Mouse (Mus musculus): Measurements from ENCODE around the gene Prkar2a.

Gene Prkar2a

DNA sequence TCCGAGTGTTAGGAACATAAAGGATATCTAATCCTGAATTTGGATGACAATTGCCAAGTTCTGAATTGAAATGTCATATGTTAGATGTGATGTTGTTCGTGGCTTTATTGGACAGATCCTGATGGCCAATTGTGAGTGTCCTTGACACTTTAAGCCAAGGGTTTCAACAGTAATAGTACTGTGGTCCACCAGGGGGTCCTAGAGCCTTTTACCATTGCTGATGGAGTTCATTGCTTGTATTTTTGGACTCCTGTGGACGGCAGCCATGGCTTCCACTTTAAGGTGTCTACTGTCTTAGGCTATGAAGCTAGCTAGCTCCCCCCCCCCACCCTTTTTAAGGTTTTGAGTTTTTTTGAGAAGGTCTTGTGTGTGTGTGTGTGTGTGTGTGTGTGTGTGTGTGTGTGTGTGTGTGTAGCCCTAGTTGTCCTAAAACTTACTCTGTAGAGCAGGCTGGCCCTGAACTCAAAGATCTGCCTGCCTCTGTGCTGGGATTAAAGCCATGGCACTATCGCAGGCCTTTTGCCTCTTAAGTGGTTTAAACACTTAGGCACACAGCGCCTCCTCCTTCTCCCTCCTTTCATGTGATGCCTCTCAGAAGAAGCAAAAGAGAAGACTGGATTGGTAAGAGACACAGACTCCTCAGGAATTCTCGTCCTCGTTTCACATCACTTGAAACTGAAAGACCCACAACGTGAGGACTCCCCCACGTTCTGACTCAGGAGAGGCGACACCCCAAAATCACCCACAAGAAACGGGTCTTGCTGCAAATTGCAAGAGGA lies 63.2 kb downstream of the Prkar2a start:
- no peak for DNase-seq (ENCODE audit: low spot score)

DNA sequence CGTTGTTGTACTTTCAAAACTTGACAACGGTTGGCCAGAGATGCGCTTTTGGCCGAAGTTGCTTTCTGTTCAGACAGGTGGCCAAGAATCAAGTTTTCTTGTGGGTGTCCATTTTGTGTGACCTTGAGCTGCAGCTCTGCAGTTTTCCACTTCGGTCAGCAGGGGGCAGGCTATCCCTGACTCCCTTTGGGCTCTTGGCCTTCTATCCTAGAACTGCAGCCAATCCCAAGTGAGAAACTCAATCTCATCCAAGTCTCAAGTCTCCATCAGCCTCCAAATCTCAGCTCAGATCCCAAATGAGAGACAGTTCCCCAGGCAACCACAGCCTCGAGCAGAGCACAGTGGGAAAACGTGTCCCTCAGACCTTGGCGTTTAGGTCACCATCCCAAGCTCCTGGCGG lies 64.2 kb downstream of the Prkar2a start:
- DNase-seq (ENCODE audit: low spot score): peak; percentile 57

DNA sequence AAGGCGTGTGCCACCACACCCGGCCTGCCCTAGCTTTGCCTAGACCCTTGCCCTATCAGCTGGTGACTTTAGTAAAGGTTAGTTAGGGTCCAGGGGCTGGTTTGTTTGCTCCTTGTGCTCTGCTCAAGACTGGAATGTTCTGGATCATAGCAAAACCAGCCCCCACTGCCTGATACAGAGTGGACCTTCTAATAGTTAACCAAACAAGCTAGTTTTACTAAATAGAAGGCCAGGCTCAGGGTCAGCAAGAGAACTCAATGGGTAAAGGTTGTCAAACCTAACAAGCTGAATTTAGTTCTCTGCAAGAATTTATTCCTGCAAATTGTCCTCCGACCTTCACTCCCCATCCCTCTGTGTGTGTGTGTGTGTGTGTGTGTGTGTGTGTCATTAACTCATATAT lies 64.9 kb downstream of the Prkar2a start:
- DNase-seq (ENCODE audit: low spot score): no peak

DNA sequence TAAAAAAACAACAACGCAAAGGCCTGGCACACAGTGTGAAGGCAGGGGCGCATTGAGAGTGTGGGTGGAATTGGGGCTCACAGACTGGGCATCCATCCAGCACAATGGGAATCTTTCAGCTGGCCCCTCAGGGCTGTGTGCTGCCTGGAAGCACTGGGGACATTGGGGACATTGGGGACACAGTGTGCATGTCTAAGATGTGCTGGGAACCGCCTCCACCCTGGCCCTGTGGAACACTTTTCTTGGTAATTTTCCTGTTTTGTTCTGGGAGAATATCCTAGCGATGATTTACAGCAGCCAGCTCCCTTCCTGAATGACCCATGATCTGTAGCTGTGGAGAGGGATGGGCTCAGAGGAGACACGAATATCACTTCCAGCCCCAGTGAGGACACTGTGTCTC lies 65.3 kb downstream of the Prkar2a start:
- no peak for DNase-seq (ENCODE audit: low spot score)

DNA sequence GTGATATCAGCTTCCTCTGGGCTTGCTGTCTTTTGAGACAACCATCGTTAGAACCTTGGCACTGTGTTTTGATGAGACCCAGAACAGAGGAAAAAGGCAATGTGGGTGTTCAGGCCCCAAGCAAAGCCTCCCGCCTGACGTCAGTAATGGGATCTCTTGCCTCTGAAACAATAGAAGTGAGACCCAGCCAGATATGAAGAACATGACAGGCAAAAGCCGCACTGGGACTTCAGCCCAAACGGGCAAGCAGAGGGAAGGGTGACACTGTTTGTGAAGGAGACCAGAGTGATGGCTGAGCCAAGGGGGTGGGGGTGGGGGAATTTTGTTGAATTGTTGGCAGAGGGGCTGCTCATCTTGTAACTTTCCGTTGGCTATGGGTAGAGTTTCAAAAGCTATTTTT lies 68.3 kb downstream of the Prkar2a start:
- peak; percentile 34 for DNase-seq (ENCODE audit: low spot score)

DNA sequence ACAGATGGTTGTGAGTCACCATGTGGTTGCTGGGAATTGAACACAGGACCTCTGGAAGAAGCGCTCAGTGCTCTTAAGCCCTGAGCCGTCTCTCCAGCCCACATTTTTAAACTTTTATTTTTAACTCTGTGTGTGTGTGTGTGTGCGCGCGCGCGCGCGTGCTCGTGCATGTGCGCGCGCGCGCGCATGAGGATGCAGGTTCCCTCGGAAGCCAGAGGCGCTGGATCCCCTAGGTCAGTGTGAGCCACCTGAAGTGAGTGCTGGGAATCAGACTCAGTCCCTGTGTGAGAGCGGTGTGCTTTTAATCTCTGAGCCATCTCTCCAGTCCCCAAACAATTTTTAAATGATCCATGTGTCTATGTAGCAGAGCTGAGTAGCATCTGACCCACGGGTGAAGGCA lies 70.0 kb downstream of the Prkar2a start:
- no peak for DNase-seq (ENCODE audit: low spot score)

DNA sequence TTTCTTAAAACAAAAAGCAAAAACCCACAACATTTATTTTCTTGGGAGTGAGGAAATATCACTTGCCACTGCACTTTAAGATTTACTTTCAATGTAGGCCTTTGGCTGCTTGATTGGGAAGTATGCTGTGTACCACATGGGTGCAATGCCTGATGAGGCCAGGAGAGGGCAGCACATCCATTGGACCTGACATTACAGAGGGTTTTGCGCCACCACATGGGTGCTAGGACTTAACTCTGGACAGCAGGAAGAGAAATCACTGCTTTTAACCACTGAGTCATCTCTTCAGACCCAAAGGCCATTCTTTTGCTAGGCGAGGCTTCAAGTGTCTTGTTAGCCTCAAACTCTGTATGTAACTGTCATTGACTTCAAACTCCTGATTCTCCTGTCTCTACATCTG lies 70.7 kb downstream of the Prkar2a start:
- DNase-seq (ENCODE audit: low spot score): peak; percentile 34

DNA sequence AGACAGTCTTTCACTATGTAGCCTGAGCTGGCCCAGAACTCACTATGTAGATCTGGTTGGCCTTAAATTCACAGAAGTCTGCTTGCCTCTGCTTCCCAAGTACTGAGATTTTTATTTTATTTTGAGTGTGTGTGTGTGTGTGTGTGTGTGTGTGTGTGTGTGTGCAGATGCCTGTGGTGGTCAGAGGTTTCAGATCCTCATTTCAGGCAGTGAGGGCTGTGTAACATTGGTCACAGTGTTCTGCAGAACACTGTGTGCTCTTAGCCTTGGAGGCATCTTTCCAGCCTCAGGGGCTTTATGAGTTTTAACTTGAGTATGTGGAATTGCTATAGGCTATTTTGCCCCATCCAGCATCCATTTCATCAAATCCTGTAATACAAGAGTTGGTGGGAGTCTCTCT lies 72.4 kb downstream of the Prkar2a start:
- DNase-seq (ENCODE audit: low spot score): no peak

DNA sequence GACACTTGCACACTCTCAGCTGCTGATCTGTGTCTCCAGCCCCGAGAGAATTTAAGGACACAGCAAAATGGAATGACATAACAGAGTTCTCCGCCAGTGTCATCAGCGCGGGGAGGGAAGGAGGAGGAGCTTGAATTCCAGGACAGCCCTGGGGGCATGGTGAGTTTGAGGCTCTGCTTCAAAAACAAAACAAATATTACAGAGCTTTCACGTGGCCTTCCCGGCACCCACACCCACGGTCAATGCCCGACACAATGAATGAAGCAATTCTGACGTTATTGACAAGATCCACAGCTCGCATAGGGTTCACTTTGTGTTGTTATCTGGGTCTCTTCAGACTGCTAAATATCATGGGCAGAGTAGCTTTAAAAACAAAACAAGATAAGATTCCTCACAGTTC lies 75.9 kb downstream of the Prkar2a start:
- no peak for DNase-seq (ENCODE audit: low spot score)

DNA sequence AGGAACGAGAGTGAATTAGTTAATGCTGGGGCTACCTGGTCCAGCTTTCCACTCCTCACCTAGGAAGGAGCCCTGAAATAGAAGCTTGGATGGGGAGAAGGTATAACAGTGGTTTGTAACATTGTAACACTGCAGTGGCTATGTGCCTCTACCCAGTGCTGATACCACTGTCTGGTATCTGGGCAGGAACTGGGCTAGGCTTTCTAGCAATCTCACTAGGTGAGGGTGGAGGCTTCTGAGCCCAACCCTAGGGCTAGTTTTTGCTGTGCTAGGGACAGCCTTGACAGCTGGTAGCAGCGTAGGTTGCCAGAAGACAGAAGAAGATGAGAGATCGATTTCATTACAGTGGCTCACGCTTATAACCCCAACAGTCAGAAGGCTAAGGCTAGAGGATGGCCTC lies 87.5 kb downstream of the Prkar2a start:
- DNase-seq (ENCODE audit: low spot score): no peak

DNA sequence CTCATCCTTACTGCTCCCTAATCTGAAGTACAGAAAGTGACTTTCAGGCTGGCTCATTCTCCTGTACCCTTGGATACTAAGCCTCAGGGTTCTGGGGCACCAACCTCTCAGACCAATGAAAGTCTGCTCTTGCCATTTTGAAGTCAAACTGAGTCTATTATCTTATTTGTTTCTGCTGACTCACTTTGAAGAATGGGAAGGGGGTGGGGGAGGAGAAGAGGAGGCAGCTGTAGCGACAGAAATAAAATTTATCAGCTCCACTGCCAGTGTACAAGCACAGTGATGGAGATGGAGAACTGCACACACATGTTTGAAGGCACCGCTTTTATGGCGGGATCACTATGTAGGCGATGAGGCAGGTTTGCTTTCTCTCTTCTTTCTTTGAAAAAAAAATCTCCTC lies 88.2 kb downstream of the Prkar2a start:
- no peak for DNase-seq (ENCODE audit: low spot score)

DNA sequence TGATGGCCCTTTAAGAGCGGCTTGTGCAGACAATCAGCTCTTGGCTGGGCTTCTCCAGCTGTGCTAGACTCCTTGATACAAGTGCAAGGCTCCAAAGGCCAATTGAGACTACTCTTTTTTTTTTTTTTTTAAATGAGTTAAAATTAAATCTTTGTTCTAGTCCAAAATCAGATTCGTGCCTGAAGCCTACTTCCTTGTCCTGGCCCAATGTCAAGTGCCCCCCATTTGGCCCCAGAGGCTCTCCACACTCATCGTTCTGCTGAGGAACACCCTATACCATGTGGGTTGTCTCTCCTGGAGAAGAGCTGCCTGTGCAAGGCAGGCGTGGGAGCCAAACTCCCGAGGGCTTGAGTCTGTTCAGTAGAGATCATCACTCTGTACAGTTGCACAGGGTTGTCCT lies 91.8 kb downstream of the Prkar2a start:
- DNase-seq (ENCODE audit: low spot score): no peak

DNA sequence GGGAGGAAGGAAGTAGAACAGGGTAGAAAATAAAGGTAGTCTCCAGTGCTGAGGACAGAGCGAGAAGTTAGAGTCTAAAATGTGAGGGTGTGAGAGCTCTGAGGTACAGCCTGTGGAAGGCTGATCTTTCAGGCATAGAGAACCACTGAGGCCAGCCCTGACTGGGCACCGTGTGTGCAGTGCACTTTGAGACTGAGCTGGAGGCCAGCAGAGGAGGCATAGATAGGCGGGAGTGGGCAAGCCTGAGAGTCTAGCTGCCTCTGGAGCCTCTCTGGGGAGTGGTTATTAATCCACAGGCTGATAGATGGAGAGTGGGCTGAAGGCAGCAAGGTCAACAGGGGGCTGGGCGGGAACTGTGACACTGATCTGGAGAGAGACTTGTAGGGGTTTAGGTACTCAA lies 92.8 kb downstream of the Prkar2a start:
- DNase-seq (ENCODE audit: low spot score): no peak

DNA sequence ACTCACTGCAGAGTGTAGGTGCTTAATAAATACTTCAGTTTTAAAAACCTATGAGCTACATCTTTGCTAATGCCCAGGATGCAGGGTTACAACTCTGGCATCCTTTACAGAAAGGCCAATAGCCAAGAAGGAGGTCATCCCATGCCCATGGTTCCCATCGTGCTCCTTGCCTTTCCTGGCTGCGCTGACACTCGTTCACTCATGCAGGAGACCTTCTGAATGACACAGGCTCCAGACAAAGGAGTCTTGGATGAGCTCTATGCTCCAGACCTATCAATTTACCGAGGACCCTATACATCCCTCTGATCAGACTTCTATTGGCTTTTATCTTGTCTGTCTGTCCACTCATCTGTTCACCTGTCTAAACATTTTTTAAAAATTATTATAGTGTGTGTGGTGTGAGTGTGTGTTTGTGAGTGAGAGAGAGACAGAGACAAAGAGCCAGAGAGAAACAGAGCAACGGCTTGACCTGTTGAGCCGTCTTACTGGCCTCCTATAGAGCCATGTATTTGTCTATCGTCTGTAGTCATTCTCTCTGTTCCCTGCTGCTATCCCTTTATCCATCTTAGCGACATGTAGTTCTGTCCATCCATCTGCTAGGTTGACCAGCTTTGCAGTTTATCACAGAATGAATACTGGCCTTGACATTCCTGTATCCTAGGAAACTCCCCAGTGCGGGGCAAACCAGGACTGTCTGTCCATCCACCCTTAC lies 93.9 kb downstream of the Prkar2a start:
- no peak for DNase-seq (ENCODE audit: low spot score)

DNA sequence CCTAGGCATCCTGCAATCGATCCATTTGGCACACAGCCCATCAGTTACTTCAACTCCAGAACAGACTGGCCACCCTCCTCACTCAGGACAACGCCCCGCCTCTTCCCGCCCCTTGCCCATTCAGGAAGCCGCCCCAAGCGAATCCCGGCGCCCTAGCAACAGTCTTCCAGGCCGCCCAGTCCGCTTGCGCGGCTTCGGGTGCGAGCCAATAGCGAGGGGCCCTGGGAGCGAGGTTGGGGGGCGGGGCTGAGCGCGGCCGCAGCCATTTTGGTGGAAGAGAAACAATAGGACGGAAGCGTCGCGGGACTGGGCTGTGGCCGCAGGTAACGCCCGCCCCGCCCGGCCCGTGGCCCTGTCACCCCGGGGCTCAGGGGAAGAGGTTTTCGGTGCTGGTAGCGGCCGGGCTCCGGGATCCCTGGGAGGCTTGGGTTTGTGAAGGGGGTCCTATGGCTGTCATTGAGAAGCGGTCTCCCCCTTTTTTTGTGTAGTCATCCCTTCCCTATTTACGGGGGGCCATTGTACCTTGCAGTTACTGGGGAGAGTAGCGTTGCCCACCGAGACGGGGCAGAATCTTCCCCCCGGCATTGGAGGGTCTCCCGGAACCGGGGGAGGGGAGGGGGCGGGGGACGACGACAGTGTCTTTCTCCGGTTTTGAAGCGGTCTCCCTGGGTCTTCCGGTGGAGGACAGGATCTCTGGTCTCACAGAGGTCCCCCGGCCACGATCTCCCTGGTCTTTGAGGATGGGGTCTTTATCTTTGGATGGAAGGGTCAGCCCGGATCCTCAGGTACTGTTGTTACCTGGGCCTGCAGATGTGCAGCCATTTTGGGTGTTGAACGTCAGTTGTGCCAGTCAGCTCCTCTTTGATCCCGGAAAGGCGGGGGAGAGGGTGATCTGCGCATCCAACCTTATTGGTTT lies 94.7 kb downstream of the Prkar2a start, which contains the start of gene Ip6k2:
Ip6k2 (plus strand) TSS at position 249 of the 916 bp plus-strand sequence.
- peak; percentile 98 for DNase-seq (ENCODE audit: low spot score)

DNA sequence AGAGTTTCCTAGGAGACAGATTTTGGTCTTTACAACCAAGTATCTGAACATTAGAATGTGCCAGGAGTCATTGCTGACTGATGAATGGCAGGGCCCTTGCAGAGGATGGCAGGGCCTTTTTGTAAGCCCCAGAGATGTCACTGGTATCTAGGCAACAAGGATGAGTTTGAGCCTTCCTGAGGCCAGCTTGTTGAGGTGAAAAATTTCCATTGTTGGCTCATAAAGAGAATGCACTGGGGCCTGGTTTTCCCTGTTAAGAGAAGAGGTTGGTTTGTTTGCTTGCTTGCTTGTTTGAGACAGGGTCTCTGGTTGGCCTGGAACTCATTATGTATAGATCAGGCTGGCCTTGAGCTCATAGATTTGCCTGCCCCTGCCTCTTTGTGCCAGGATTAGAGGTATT lies 96.3 kb downstream of the Prkar2a start:
- DNase-seq (ENCODE audit: low spot score): peak; percentile 67

DNA sequence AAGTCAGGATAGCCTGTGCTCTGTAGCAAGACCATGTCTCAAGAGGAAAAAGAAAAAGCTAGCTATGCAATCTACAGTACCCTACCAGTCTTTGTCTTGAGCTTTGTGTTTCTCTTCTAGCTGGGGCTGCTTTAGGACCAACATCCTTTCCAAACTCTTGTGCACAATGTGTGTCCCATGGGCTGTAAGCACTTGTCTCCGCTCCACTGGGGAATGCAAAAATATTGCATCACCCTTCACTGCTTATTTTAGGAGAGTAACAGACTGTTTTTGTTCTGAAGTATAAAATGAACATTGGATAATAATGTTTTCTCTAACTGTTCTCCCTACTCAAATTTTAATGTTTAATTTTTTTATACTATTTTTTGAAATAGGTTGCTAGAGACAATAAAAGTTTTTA lies 97.4 kb downstream of the Prkar2a start:
- DNase-seq (ENCODE audit: low spot score): no peak

DNA sequence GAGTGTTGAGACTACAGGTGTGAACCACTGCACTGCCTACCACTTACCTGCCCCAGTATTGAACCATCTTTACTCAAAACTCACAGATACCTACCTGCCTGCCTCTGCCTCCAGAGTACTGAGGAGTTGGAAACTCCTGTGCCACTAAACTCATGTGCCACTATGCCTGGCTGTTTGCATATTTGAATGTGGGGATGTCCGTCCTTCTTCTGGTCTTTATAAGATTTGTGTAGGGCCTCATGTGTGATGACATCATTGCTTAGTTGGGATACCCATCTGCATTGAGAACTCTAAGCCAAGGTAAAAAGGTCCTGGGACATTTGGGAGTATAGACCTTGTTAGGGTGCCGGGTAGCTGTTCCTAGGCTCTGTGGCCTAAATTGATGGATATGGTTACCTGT lies 98.0 kb downstream of the Prkar2a start:
- no peak for DNase-seq (ENCODE audit: low spot score)

DNA sequence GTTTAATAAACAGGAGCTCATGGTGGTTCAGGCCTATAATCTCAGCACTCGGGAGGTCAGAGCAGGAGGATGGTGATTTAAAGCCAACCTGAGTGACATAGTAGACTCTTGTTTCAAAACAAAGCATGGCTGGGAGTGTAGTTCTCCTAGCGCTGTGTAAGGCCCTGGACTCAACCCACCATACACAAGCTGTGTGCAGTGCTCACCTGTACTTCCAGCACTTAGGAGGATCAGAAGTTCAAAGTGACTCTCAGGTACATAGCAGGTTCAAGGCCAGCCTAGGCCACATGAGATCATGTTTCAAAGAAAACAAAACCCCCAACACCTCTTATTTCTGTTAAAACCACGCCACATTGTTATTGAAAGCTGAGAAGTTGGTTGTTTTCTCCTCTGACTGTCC lies 99.6 kb downstream of the Prkar2a start:
- no peak for DNase-seq (ENCODE audit: low spot score)

DNA sequence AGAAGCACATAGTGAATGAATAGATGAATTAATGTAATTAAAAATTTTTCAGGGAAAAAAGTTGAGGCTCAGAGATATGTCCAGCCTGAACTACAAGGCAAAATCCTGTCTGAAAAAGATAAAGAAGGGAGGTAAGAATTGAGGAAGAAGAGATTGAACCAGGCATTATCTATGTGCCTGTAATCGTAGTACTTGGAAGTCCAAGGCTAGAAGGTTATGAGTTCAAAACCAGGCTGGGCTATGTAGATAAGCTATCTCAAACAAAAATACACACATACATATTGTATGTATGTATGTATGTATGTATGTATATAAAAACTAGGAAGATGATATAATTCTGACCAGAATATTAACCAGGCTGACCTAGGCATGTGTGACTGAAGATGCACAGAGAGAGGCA lies 103.2 kb downstream of the Prkar2a start:
- DNase-seq (ENCODE audit: low spot score): no peak

DNA sequence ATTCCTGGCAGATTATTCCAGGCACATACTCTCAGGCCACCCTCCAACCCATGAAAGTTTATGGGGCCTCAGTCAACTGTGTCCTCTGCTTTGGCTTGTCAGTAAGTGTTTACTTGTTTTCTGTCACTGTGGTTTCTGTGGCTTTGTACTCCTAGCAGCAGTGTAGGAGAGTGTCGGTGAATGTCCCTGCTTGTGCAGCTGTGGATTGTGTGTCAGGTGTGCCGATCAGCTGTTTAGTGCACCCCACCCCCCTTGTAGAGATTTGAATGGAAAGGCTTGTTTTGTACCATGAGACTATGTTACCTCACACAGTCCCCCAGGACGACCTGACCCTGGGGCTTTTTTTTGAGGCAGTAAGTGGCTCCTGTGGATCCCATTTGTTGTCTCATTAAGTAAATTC lies 103.6 kb downstream of the Prkar2a start:
- DNase-seq (ENCODE audit: low spot score): no peak

DNA sequence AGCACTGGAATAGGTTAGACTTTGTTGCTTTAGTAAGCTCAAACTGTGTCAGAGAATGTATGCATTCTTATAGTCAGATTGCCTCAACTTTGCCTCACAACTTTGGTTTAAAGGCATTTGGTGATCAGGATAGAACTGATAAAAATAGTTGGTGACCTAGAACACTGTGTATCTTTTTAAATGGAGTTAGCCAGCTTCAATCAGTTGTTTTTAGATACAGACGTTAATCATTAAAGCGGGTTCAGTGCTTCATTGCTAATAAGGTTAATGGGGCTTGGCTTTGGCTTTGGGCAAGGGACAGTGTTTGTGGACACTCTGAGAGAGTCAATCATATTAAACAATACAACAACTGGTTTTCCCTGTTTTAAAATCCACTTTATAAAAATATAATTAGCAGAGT lies 106.2 kb downstream of the Prkar2a start:
- DNase-seq (ENCODE audit: low spot score): no peak

DNA sequence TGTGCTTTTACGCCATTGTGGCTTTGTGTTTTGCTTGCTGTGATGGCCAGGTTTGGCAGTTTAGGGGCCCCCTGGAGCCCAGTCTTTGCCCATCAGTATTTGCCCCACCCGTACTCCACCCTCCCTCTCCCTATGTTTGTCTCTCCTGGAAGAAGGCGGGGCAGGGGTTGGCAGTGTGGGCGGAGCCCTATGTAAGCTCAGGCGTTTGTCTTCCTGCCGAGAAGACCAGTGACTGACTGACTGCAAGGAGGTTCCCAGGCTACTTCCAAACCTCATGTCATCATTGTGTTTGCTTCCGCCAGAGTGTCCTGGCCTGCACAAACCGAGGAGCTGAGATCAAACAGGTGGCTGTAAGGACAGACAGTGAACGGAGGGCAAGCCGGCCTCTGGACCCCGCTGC lies 106.6 kb downstream of the Prkar2a start:
- peak; percentile 51 for DNase-seq (ENCODE audit: low spot score)

All from MN1 (cell line).